11 mouse cellular contexts compared by ENCODE assay signal in the genomic region with DNA sequence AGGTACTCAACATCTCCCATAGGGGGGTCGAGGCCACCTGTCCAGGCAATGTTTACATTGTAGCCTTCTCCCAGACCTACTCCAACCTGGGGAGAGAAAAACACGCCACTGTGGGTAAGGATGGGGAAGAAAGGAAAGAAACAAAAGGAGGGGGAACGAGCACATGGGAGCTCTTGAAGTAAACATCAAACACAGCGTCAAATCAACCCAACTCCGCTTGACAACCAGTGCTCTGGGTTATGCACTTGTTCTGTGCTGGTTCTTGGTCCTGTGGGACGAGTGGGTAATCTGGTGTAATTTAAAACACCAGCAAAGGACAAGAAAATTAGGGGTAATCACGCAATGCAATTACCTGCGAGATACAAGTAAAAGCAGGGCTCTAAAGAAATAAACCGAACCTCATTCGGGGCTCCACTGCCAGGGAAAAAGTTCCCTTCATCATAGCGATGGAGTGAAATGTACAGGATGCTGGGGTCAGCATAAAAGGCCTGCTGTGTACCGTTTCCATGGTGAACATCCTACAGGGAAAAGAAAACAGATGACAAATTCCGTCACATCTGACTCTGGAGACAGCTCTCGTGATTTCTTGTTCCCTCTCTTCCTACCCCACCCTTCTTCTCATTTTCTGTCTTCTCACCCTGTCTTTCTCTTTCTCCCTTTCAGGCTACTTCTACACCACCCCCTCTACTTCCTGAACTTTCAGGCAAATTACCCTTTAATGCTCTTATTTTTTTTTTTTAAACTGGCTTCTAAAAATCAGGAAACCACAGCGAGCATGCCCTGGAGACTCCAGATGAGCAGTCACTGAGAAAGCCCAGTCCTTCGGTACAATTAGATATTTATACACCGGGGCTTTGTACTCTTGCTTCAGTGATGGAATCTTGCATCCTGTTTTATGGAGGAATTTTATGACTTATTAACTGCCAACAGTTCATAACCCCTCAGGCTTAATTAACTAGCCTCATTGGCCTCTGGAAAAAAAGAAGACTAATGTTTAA.
A peak's percentile ranks its signal among the peaks of the same experiment; 100 is the strongest.
DNase-seq lines count a peak whose midpoint lies in the region; ATAC-seq and TF ChIP-seq lines count a peak whose summit lies in the region.
"Had no signal": no experiment of that assay in that cellular context is flagged by ENCODE, and none has a peak within 500 bp of the region (broad histone marks: within the 10 kb centered on the region; RNA-seq: fewer than 3 reads in every experiment).

No protein-coding gene starts in this region.

- no peak overlapping the region for H3K27ac ChIP-seq in kidney, postnatal 0 days
- no peak overlapping the region for H3K27ac ChIP-seq in midbrain, embryonic 16.5 days (ENCODE audit: low read length)

- 24% methylated on average over 17 of the region's 17 CpGs for WGBS in kidney, postnatal 0 days
- 58% methylated on average over 17 of the region's 17 CpGs for WGBS in midbrain, embryonic 16.5 days

- no peaks in the 10 kb centered on the region for H3K27me3 ChIP-seq in kidney, postnatal 0 days (ENCODE audit: insufficient read depth, low read length)
- H3K27me3 ChIP-seq in midbrain, embryonic 16.5 days (ENCODE audit: control insufficient read depth, insufficient read depth, low read depth, low read length): no peaks in the 10 kb centered on the region

- DNase-seq in kidney, postnatal 0 days (ENCODE audit: low spot score): peak; percentile 16
- no peak for DNase-seq in kidney, adult 8-10 months
- DNase-seq in embryo, embryonic 10.5 days (ENCODE audit: low spot score): peak; percentile 75
- DNase-seq in left cerebral cortex, adult 9 months (ENCODE audit: low spot score in 2 of 2): no peak
- DNase-seq in heart, postnatal 4 days: no peak
- DNase-seq: cerebellum, adult 2 months; lung, postnatal 36 days; retina, postnatal 1 day; thymus, postnatal 14 days had no signal

- no peak overlapping the region for H3K4me2 ChIP-seq in kidney, postnatal 0 days (ENCODE audit: low read length)
- no peak overlapping the region for H3K4me2 ChIP-seq in midbrain, embryonic 16.5 days (ENCODE audit: low read length)

- peaks cover 4% of the 10 kb centered on the region; the same call in 1 of the 2 replicates for H3K4me1 ChIP-seq in kidney, postnatal 0 days (replicated peaks; ENCODE audit: insufficient read depth, low read length)
- H3K4me1 ChIP-seq in midbrain, embryonic 16.5 days (ENCODE audit: control insufficient read depth, insufficient read depth, low read length): no peaks in the 10 kb centered on the region

- ATAC-seq in kidney, postnatal 0 days (replicated peaks; ENCODE audit: low FRiP score, low read depth): no peak
- peak; percentile 30 to 34; a peak in 1 of 4 replicates for ATAC-seq in hematopoietic stem cell, adult 5-6 weeks (replicated peaks in 1 of 2; ENCODE audit: insufficient read depth in 1 of 2, low FRiP score in 2 of 2, low TSS enrichment in 1 of 2, low read depth in 1 of 2, poor library complexity in 2 of 2, severe bottlenecking in 2 of 2)
- peak; percentile 72 for ATAC-seq in midbrain, embryonic 16.5 days

- no peaks in the 10 kb centered on the region for H3K36me3 ChIP-seq in kidney, postnatal 0 days (ENCODE audit: insufficient read depth, low read length)
- no peaks in the 10 kb centered on the region for H3K36me3 ChIP-seq in midbrain, embryonic 16.5 days (ENCODE audit: control insufficient read depth, insufficient read depth, low read length)

- TF ChIP-seq CTCF in kidney, postnatal 0 days (IDR thresholded peaks at IDR 0.05; ENCODE audit: low read depth): no peak

- H3K9ac ChIP-seq in kidney, postnatal 0 days (ENCODE audit: low read depth, low read length): no peak overlapping the region
- no peak overlapping the region for H3K9ac ChIP-seq in midbrain, embryonic 16.5 days (ENCODE audit: low read depth, low read length)

- H3K9me3 ChIP-seq in kidney, postnatal 0 days (replicated peaks; ENCODE audit: low read length): no peaks in the 10 kb centered on the region
- no peaks in the 10 kb centered on the region for H3K9me3 ChIP-seq in midbrain, embryonic 16.5 days (replicated peaks; ENCODE audit: control insufficient read depth, low read length, poor library complexity, severe bottlenecking)

- H3K4me3 ChIP-seq in kidney, postnatal 0 days (replicated peaks; ENCODE audit: low read depth, low read length): no peak overlapping the region
- no peak overlapping the region for H3K4me3 ChIP-seq in midbrain, embryonic 16.5 days (ENCODE audit: low read depth, low read length)

Comparison
In these comparisons a context has a peak if more than half of its experiments do, and no peak if none do; other contexts are left out.
1. DNase-seq: peak in kidney, postnatal 0 days (single experiment) and embryo, embryonic 10.5 days (single experiment); none in kidney, adult 8-10 months (0 of 2), left cerebral cortex, adult 9 months (0 of 2) and heart, postnatal 4 days (single experiment).